Mouse (Mus musculus): ENCODE data around the gene Olfr1438-ps1. TPM values are rescaled to one million over a fixed set of nuclear protein-coding genes. Genes with fewer than 3 reads are reported as not detected.

Olfr1438-ps1 gene
- total RNA-seq (2012; rRNA removed) = not detected in 2 replicates
- not detected in 2 replicates for total RNA-seq (2014; rRNA removed)
- not detected in 2 replicates for polyA plus RNA-seq (2012; ENCODE audit: insufficient read length, low read depth)

- dilution Hi-C loops (cut with MboI; ENCODE audit: extremely low pct_ligation_motif_present, extremely low pct_unique_long_range_greater_than_20kb, low sequenced_read_pairs) = no loop called here
Observed at GRCm38 (mm10) chr19:12335810-12336209, at the start of gene Olfr1438-ps1. Gene Olfr1438-ps1 (minus strand): TSS chr19:12335910.

GRCm38 (mm10) chr19:12374465-12375025 lies 38.8 kb upstream of the Olfr1438-ps1 start:
- H3K79me2 ChIP-seq (replicated peaks; ENCODE audit: control insufficient read depth, extremely low read depth, insufficient read depth, poor library complexity, severe bottlenecking) = no peaks in the 10 kb centered on the region
- H3K9me3 ChIP-seq (replicated peaks; ENCODE audit: low read length) = no peaks in the 10 kb centered on the region
- no peaks in the 10 kb centered on the region for H3K4me1 ChIP-seq (ENCODE audit: control insufficient read depth in 1 of 2, insufficient read depth in 2 of 2)
- no peaks in the 10 kb centered on the region for H3K27me3 ChIP-seq (replicated peaks)
- H3K4me2 ChIP-seq (ENCODE audit: insufficient read depth, low read depth, poor library complexity, severe bottlenecking) = no peak overlapping the region
- H3K4me3 ChIP-seq (replicated peaks in 1 of 3; ENCODE audit: low read depth in 2 of 3, low read length in 2 of 3, poor library complexity in 1 of 3) = no peak overlapping the region
- no peak for TF ChIP-seq GABPA (IDR thresholded peaks at IDR 0.05; ENCODE audit: insufficient replicate concordance, low read depth, low read length)
- no peak for TF ChIP-seq NELFE (IDR thresholded peaks at IDR 0.05; ENCODE audit: low read depth, low read length)
- no peak for TF ChIP-seq MXI1 (IDR thresholded peaks at IDR 0.05; ENCODE audit: low read depth, low read length)
- no peak for TF ChIP-seq MAFK (IDR thresholded peaks at IDR 0.05; ENCODE audit: insufficient replicate concordance, low read length)
- no peak for TF ChIP-seq CHD2 (IDR thresholded peaks at IDR 0.05; ENCODE audit: low read length)
- TF ChIP-seq MAZ (IDR thresholded peaks at IDR 0.05; ENCODE audit: low read depth, low read length) = no peak
- no peak for TF ChIP-seq PAX5 (IDR thresholded peaks at IDR 0.05; ENCODE audit: low read length)
- no peak for TF ChIP-seq MEF2A (IDR thresholded peaks at IDR 0.05; ENCODE audit: borderline replicate concordance, low read depth, low read length)
- TF ChIP-seq IRF4 (IDR thresholded peaks at IDR 0.05; ENCODE audit: low read depth, low read length) = no peak
- TF ChIP-seq E2F4 (IDR thresholded peaks at IDR 0.05; ENCODE audit: insufficient replicate concordance, low read depth, low read length) = no peak
- TF ChIP-seq ETS1 (conservative IDR thresholded peaks at IDR 0.05; ENCODE audit: low read depth, low read length) = no peak
- TF ChIP-seq USF1 (IDR thresholded peaks at IDR 0.05; ENCODE audit: low read depth, low read length) = no peak
- TF ChIP-seq KAT2A (IDR thresholded peaks at IDR 0.05; ENCODE audit: insufficient replicate concordance, low read length) = no peak
- TF ChIP-seq ZMIZ1 (IDR thresholded peaks at IDR 0.05; ENCODE audit: low read depth, low read length) = no peak
- TF ChIP-seq JUND (conservative IDR thresholded peaks at IDR 0.05; ENCODE audit: low read depth, low read length) = no peak
- no peak for TF ChIP-seq RAD21 (IDR thresholded peaks at IDR 0.05; ENCODE audit: low read depth, low read length)
- no peak for TF ChIP-seq POLR2AphosphoS2 (IDR thresholded peaks at IDR 0.05; ENCODE audit: low read depth, low read length)
- TF ChIP-seq CTCF (conservative IDR thresholded peaks at IDR 0.05 in 1 of 2, IDR thresholded peaks at IDR 0.05 in 1 of 2; ENCODE audit: low read depth in 2 of 2, low read length in 2 of 2) = no peak
- no peak for TF ChIP-seq ZC3H11A (IDR thresholded peaks at IDR 0.05; ENCODE audit: low read depth, low read length)
- in situ Hi-C loops (cut with MboI; ENCODE audit: low pct_ligation_motif_present, low pct_unique_long_range_greater_than_20kb, low sequenced_read_pairs) (no loop called here), dilution Hi-C loops (cut with MboI; ENCODE audit: extremely low pct_ligation_motif_present, extremely low pct_unique_long_range_greater_than_20kb, low sequenced_read_pairs) (no loop called here)
- no peaks in the 10 kb centered on the region for H3K36me3 ChIP-seq (replicated peaks in 1 of 2; ENCODE audit: control insufficient read depth in 1 of 2, insufficient read depth in 1 of 2, low read length in 1 of 2)
- H3K9ac ChIP-seq (ENCODE audit: insufficient read depth, low read depth) = no peak overlapping the region
- DNase-seq (ENCODE audit: extremely low read depth) = no peak
- no peak overlapping the region for H3K27ac ChIP-seq (ENCODE audit: insufficient read depth, low read depth)

More at GRCm38 (mm10) chr19:12335810-12336209, at the start of gene Olfr1438-ps1:
- H3K27ac ChIP-seq (ENCODE audit: insufficient read depth, low read depth) = no peak within 1 kb of the TSS
- no peak for TF ChIP-seq MYC (IDR thresholded peaks at IDR 0.05; ENCODE audit: low read depth, low read length)
- TF ChIP-seq NRF1 (IDR thresholded peaks at IDR 0.05; ENCODE audit: low read depth, low read length) = no peak
- no peak for TF ChIP-seq SIN3A (IDR thresholded peaks at IDR 0.05; ENCODE audit: low read length)
- TF ChIP-seq USF1 (IDR thresholded peaks at IDR 0.05; ENCODE audit: low read depth, low read length) = no peak
- no peak for TF ChIP-seq MAX (IDR thresholded peaks at IDR 0.05; ENCODE audit: low read length)
- no peak for TF ChIP-seq RCOR1 (conservative IDR thresholded peaks at IDR 0.05; ENCODE audit: low read depth, low read length)
- TF ChIP-seq CHD2 (IDR thresholded peaks at IDR 0.05; ENCODE audit: low read length) = no peak
- TF ChIP-seq TCF12 (IDR thresholded peaks at IDR 0.05; ENCODE audit: low read depth, low read length) = no peak
- no peak for TF ChIP-seq MEF2A (IDR thresholded peaks at IDR 0.05; ENCODE audit: borderline replicate concordance, low read depth, low read length)
- no peak for TF ChIP-seq POLR2A (IDR thresholded peaks at IDR 0.05; ENCODE audit: low read depth, low read length)
- TF ChIP-seq CHD1 (IDR thresholded peaks at IDR 0.05; ENCODE audit: low read depth, low read length) = no peak
- no peak for TF ChIP-seq USF2 (conservative IDR thresholded peaks at IDR 0.05; ENCODE audit: low read depth, low read length)
- no peak for TF ChIP-seq RAD21 (IDR thresholded peaks at IDR 0.05; ENCODE audit: low read depth, low read length)
- no peak for TF ChIP-seq ZKSCAN1 (IDR thresholded peaks at IDR 0.05; ENCODE audit: borderline replicate concordance, low read depth, low read length)
- no peak for TF ChIP-seq BHLHE40 (IDR thresholded peaks at IDR 0.05; ENCODE audit: low read depth, low read length)
- no peak for TF ChIP-seq MAFK (IDR thresholded peaks at IDR 0.05; ENCODE audit: insufficient replicate concordance, low read length)
- TF ChIP-seq SMC3 (IDR thresholded peaks at IDR 0.05; ENCODE audit: low read depth, low read length) = no peak
- TF ChIP-seq ELF1 (IDR thresholded peaks at IDR 0.05; ENCODE audit: low read depth, low read length) = no peak
- no peak within 1 kb of the TSS for H3K9ac ChIP-seq (ENCODE audit: insufficient read depth, low read depth)
- no peak for DNase-seq (ENCODE audit: extremely low read depth)
- in situ Hi-C loops (cut with MboI; ENCODE audit: low pct_ligation_motif_present, low pct_unique_long_range_greater_than_20kb, low sequenced_read_pairs) = no loop called here
- no peaks in the 10 kb centered on the region for H3K4me1 ChIP-seq (ENCODE audit: control insufficient read depth in 1 of 2, insufficient read depth in 2 of 2)
- H3K27me3 ChIP-seq (replicated peaks) = no peaks in the 10 kb centered on the region
- no peaks in the 10 kb centered on the region for H3K36me3 ChIP-seq (replicated peaks in 1 of 2; ENCODE audit: control insufficient read depth in 1 of 2, insufficient read depth in 1 of 2, low read length in 1 of 2)
- no peaks in the 10 kb centered on the region for H3K79me2 ChIP-seq (replicated peaks; ENCODE audit: control insufficient read depth, extremely low read depth, insufficient read depth, poor library complexity, severe bottlenecking)
- no peaks in the 10 kb centered on the region for H3K9me3 ChIP-seq (replicated peaks; ENCODE audit: low read length)
- no peak within 1 kb of the TSS for H3K4me2 ChIP-seq (ENCODE audit: insufficient read depth, low read depth, poor library complexity, severe bottlenecking)
- H3K4me3 ChIP-seq (replicated peaks in 1 of 3; ENCODE audit: low read depth in 2 of 3, low read length in 2 of 3, poor library complexity in 1 of 3) = no peak within 1 kb of the TSS
